Mouse (Mus musculus): ENCODE results near the gene Meox1. TPM values are rescaled to one million over a fixed set of nuclear protein-coding genes. Genes with fewer than 3 reads are reported as not detected.

Gene Meox1
- total and polyA plus RNA-seq, 2 experiments from 2014 or later: 10.9 to 15.0 TPM

- H3K36me3 ChIP-seq (replicated peaks; ENCODE audit: control insufficient read depth, insufficient read depth, low read length): no peaks in the 10 kb centered on the region
- ATAC-seq (ENCODE audit: insufficient read depth, low read depth): peak; percentile 31
- peaks cover 3% of the 10 kb centered on the region; the same call in 1 of the 2 replicates for H3K9me3 ChIP-seq (replicated peaks; ENCODE audit: control insufficient read depth, low read length)
- TF ChIP-seq EP300 (IDR thresholded peaks at IDR 0.05; ENCODE audit: low read depth): no peak
- no peak for TF ChIP-seq CTCF (IDR thresholded peaks at IDR 0.05; ENCODE audit: low read depth)
- H3K27me3 ChIP-seq (ENCODE audit: control insufficient read depth, insufficient read depth, low read length): no peaks in the 10 kb centered on the region
- WGBS: 41% methylated on average over 3 of the region's 3 CpGs
- H3K9ac ChIP-seq (replicated peaks; ENCODE audit: low read depth, low read length): 0 out of 2 replicates have a peak overlapping the region, but pooled peaks have one; percentile 22
- H3K27ac ChIP-seq (ENCODE audit: low read depth): peak overlapping the region; percentile 96
- no peak overlapping the region for H3K4me2 ChIP-seq (ENCODE audit: low read depth, low read length)
- no peak for DNase-seq (ENCODE audit: low spot score)
- peaks cover 11% of the 10 kb centered on the region for H3K4me1 ChIP-seq (ENCODE audit: control insufficient read depth, insufficient read depth)
- H3K4me3 ChIP-seq (ENCODE audit: low read depth, low read length): no peak overlapping the region
Observed at GRCm38 (mm10) chr11:101842773-101843163, 51.4 kb downstream of the Meox1 start.

- Histone ChIP-seq H3K36me3 (replicated peaks; ENCODE audit: control insufficient read depth, insufficient read depth, low read length) (no peaks in the 10 kb centered on the region), H3K9me3 (replicated peaks; ENCODE audit: control insufficient read depth, low read length) (peaks cover 3% of the 10 kb centered on the region; the same call in 1 of the 2 replicates), H3K27ac (ENCODE audit: low read depth) (peak overlapping the region; percentile 96), H3K4me3 (ENCODE audit: low read depth, low read length) (no peak overlapping the region), H3K4me2 (ENCODE audit: low read depth, low read length) (peak overlapping the region; percentile 3; the same call in 1 of the 2 replicates), H3K27me3 (ENCODE audit: control insufficient read depth, insufficient read depth, low read length) (no peaks in the 10 kb centered on the region), H3K9ac (replicated peaks; ENCODE audit: low read depth, low read length) (peak overlapping the region; percentile 29; the same call in 1 of the 2 replicates), H3K4me1 (ENCODE audit: control insufficient read depth, insufficient read depth) (peaks cover 11% of the 10 kb centered on the region)
- TF ChIP-seq EP300 (IDR thresholded peaks at IDR 0.05; ENCODE audit: low read depth): peak; percentile 53; the same call in 1 of the 2 replicates
- TF ChIP-seq CTCF (IDR thresholded peaks at IDR 0.05; ENCODE audit: low read depth): no peak
- peak; percentile 94 for ATAC-seq (ENCODE audit: insufficient read depth, low read depth)
- peak; percentile 88 for DNase-seq (ENCODE audit: low spot score)
- 31% methylated on average over 15 of the region's 15 CpGs for WGBS
Observed at GRCm38 (mm10) chr11:101841998-101842772, 52.0 kb downstream of the Meox1 start.

GRCm38 (mm10) chr11:101840405-101840804, 53.8 kb downstream of the Meox1 start:
- peaks cover 11% of the 10 kb centered on the region for H3K4me1 ChIP-seq (ENCODE audit: control insufficient read depth, insufficient read depth)
- no peak overlapping the region for H3K27ac ChIP-seq (ENCODE audit: low read depth)
- H3K4me2 ChIP-seq (ENCODE audit: low read depth, low read length): no peak overlapping the region
- peaks cover 3% of the 10 kb centered on the region; the same call in 1 of the 2 replicates for H3K9me3 ChIP-seq (replicated peaks; ENCODE audit: control insufficient read depth, low read length)
- TF ChIP-seq EP300 (IDR thresholded peaks at IDR 0.05; ENCODE audit: low read depth) (no peak), CTCF (IDR thresholded peaks at IDR 0.05; ENCODE audit: low read depth) (peak; percentile 19; the same call in 1 of the 2 replicates)
- H3K9ac ChIP-seq (replicated peaks; ENCODE audit: low read depth, low read length): no peak overlapping the region
- WGBS: 95% methylated on average over 3 of the region's 3 CpGs
- H3K4me3 ChIP-seq (ENCODE audit: low read depth, low read length): no peak overlapping the region
- DNase-seq (ENCODE audit: low spot score): no peak
- H3K27me3 ChIP-seq (ENCODE audit: control insufficient read depth, insufficient read depth, low read length): no peaks in the 10 kb centered on the region
- H3K36me3 ChIP-seq (replicated peaks; ENCODE audit: control insufficient read depth, insufficient read depth, low read length): no peaks in the 10 kb centered on the region
- no peak for ATAC-seq (ENCODE audit: insufficient read depth, low read depth)

- no peak overlapping the region for H3K27ac ChIP-seq (ENCODE audit: low read depth)
- H3K27me3 ChIP-seq (ENCODE audit: control insufficient read depth, insufficient read depth, low read length): no peaks in the 10 kb centered on the region
- 24% methylated on average over 6 of the region's 8 CpGs for WGBS
- H3K4me2 ChIP-seq (ENCODE audit: low read depth, low read length): no peak overlapping the region
- DNase-seq (ENCODE audit: low spot score) (peak; percentile 46), ATAC-seq (ENCODE audit: insufficient read depth, low read depth) (no peak)
- H3K4me3 ChIP-seq (ENCODE audit: low read depth, low read length): no peak overlapping the region
- H3K9ac ChIP-seq (replicated peaks; ENCODE audit: low read depth, low read length): no peak overlapping the region
- no peaks in the 10 kb centered on the region for H3K36me3 ChIP-seq (replicated peaks; ENCODE audit: control insufficient read depth, insufficient read depth, low read length)
- TF ChIP-seq EP300 (IDR thresholded peaks at IDR 0.05; ENCODE audit: low read depth) (no peak), CTCF (IDR thresholded peaks at IDR 0.05; ENCODE audit: low read depth) (no peak)
- peaks cover 11% of the 10 kb centered on the region for H3K4me1 ChIP-seq (ENCODE audit: control insufficient read depth, insufficient read depth)
- peaks cover 3% of the 10 kb centered on the region; the same call in 1 of the 2 replicates for H3K9me3 ChIP-seq (replicated peaks; ENCODE audit: control insufficient read depth, low read length)
Observed at GRCm38 (mm10) chr11:101839426-101839825, 54.7 kb downstream of the Meox1 start.

GRCm38 (mm10) chr11:101832001-101832400, 62.2 kb downstream of the Meox1 start:
- Histone ChIP-seq H3K9ac (replicated peaks; ENCODE audit: low read depth, low read length) (0 out of 2 replicates have a peak overlapping the region, but pooled peaks have one; percentile 16), H3K9me3 (replicated peaks; ENCODE audit: control insufficient read depth, low read length) (no peaks in the 10 kb centered on the region), H3K27me3 (ENCODE audit: control insufficient read depth, insufficient read depth, low read length) (no peaks in the 10 kb centered on the region), H3K4me1 (ENCODE audit: control insufficient read depth, insufficient read depth) (peaks cover 22% of the 10 kb centered on the region), H3K4me2 (ENCODE audit: low read depth, low read length) (no peak overlapping the region; the same call in 1 of the 2 replicates), H3K4me3 (ENCODE audit: low read depth, low read length) (no peak overlapping the region), H3K27ac (ENCODE audit: low read depth) (peak overlapping the region; percentile 89), H3K36me3 (replicated peaks; ENCODE audit: control insufficient read depth, insufficient read depth, low read length) (no peaks in the 10 kb centered on the region)
- DNase-seq (ENCODE audit: low spot score) (peak; percentile 63), ATAC-seq (ENCODE audit: insufficient read depth, low read depth) (peak; percentile 58)
- WGBS: 15% methylated on average over 7 of the region's 7 CpGs
- TF ChIP-seq EP300 (IDR thresholded peaks at IDR 0.05; ENCODE audit: low read depth) (0 out of 2 replicates have a peak, but pooled peaks have one; percentile 36), CTCF (IDR thresholded peaks at IDR 0.05; ENCODE audit: low read depth) (no peak)
